Mouse (Mus musculus) cortical plate, adult 2 months (tissue): Measurements from ENCODE around the gene Gabra4.

Source experiments
- CTCF ChIP-seq: fragments of 200-500 bp; IDR thresholded peaks from 2 replicates; pipeline ENCODE4 v1.5.1; 2011; ENCODE audit warnings: mild to moderate bottlenecking, control low read depth, low read length; ENCODE audit not compliant: insufficient read depth; ENCODE audit errors: extremely low read depth
- POLR2A ChIP-seq: fragments of 200-500 bp; IDR thresholded peaks from 2 replicates; pipeline ENCODE4 v1.6.1; 2011; ENCODE audit warnings: mild to moderate bottlenecking, low read length, control low read depth; ENCODE audit not compliant: insufficient read depth; ENCODE audit errors: extremely low read depth

- TF ChIP-seq CTCF (no peak), POLR2A (peak; percentile 45; the same call in 1 of the 2 replicates)
Measured at GRCm38 (mm10) chr5:71699696-71700467, 41.8 kb upstream of the Gabra4 start.
